Mouse (Mus musculus) hindbrain, embryonic 11.5 days (tissue): ENCODE results near the gene Rhbg. TPM values are rescaled to one million over a fixed set of nuclear protein-coding genes. Genes with fewer than 3 reads are reported as not detected.
A peak's percentile ranks its signal among the peaks of the same experiment; 100 is the strongest.

ENCODE experiments used
- ATAC-seq: fragments of 200-750 bp; cut with Nextera tagmentation; 2 replicates; pipeline ENCODE4 v1.8.0; 2017; ENCODE audit warnings: mild to moderate bottlenecking, moderate TSS enrichment, moderate library complexity; ENCODE audit not compliant: low FRiP score
- DNase-seq: peaks from one replicate; pipeline ENCODE4 v3.0.0-alpha.2; 2015; ENCODE audit warnings: low spot score
- H3K27ac ChIP-seq: fragments of 300-500 bp; sonication (generic); 2 replicates; pipeline ENCODE4 v1.5.1; 2014; ENCODE audit warnings: mild to moderate bottlenecking, low read depth, low read length
- H3K27me3 ChIP-seq: fragments of 300-500 bp; sonication (generic); 2 replicates; pipeline ENCODE4 v1.6.1; 2014; ENCODE audit warnings: mild to moderate bottlenecking, low read length, moderate library complexity, mixed read lengths; ENCODE audit not compliant: control insufficient read depth, insufficient read depth
- H3K36me3 ChIP-seq: fragments of 300-500 bp; sonication (generic); 2 replicates; pipeline ENCODE4 v1.6.1; 2014; ENCODE audit warnings: mild to moderate bottlenecking, low read length, moderate library complexity, mixed read lengths; ENCODE audit not compliant: control insufficient read depth, insufficient read depth
- H3K4me1 ChIP-seq: fragments of 300-500 bp; sonication (generic); replicated peaks from 2 replicates; pipeline ENCODE4 v1.6.1; 2014; ENCODE audit warnings: low read length, mixed read lengths; ENCODE audit not compliant: control insufficient read depth, insufficient read depth
- H3K4me2 ChIP-seq: fragments of 300-500 bp; sonication (generic); replicated peaks from 2 replicates; pipeline ENCODE4 v1.6.1; 2014; ENCODE audit warnings: mild to moderate bottlenecking, low read depth, low read length
- H3K4me3 ChIP-seq: fragments of 300-500 bp; sonication (generic); 2 replicates; pipeline ENCODE4 v1.5.1; 2014; ENCODE audit warnings: low read depth, low read length
- H3K9ac ChIP-seq: fragments of 300-500 bp; sonication (generic); 2 replicates; pipeline ENCODE4 v1.6.1; 2014; ENCODE audit warnings: low read depth, low read length
- H3K9me3 ChIP-seq: fragments of 300-500 bp; sonication (generic); 2 replicates; pipeline ENCODE4 v1.6.1; 2016; ENCODE audit warnings: low read length; ENCODE audit not compliant: control insufficient read depth
- WGBS: fragments of 180-500 bp; shearing (Covaris S2); extraction: QIAGEN DNeasy Blood & Tissue Kit; methylation state at CpG from one replicate; pipeline ENCODE4 v1.1.7; 2014; 5-methylcytosine and 5-hydroxymethylcytosine counted together
- polyA plus RNA-seq: library from polyadenylated mRNA; unstranded; fragments of >200 nt; fragmentation: Nextera tagmentation; extraction: Ambion mirVana; gene quantifications from 2 replicates; pipeline ENCODE4 v1.2.1, GENCODE M21; 2014

Rhbg gene
- polyA plus RNA-seq, 1 experiment from 2014 or later: 0.25 TPM

- no peaks in the 10 kb centered on the region for H3K36me3 ChIP-seq
- H3K27ac ChIP-seq: no peak overlapping the region
- no peak overlapping the region for H3K4me2 ChIP-seq
- no peaks in the 10 kb centered on the region for H3K9me3 ChIP-seq
- peaks cover 5% of the 10 kb centered on the region; the same call in 1 of the 2 replicates for H3K4me1 ChIP-seq
- DNase-seq (no peak), ATAC-seq (no peak)
- peaks cover 4% of the 10 kb centered on the region for H3K27me3 ChIP-seq
- H3K4me3 ChIP-seq: no peak overlapping the region
- WGBS: 75% methylated on average over 9 of the region's 9 CpGs
- no peak overlapping the region for H3K9ac ChIP-seq
Observed at GRCm38 (mm10) chr3:88247666-88248065, 6.8 kb downstream of the Rhbg start.

- H3K36me3 ChIP-seq: no peaks in the 10 kb centered on the region
- H3K27ac ChIP-seq: no peak overlapping the region
- no peaks in the 10 kb centered on the region for H3K9me3 ChIP-seq
- WGBS: 22% methylated on average over 13 of the region's 13 CpGs
- H3K4me1 ChIP-seq: peaks cover 10% of the 10 kb centered on the region
- ATAC-seq: no peak
- peaks cover 13% of the 10 kb centered on the region for H3K27me3 ChIP-seq
- no peak overlapping the region for H3K4me3 ChIP-seq
- DNase-seq: peak; percentile 87
- no peak overlapping the region for H3K9ac ChIP-seq
- H3K4me2 ChIP-seq: no peak overlapping the region
Observed at GRCm38 (mm10) chr3:88245811-88246210, 8.7 kb downstream of the Rhbg start.

- ATAC-seq (no peak), DNase-seq (peak; percentile 83)
- H3K9me3 ChIP-seq: no peaks in the 10 kb centered on the region
- H3K4me3 ChIP-seq: no peak overlapping the region
- no peak overlapping the region for H3K27ac ChIP-seq
- H3K4me1 ChIP-seq: peaks cover 24% of the 10 kb centered on the region
- H3K4me2 ChIP-seq: no peak overlapping the region
- no peak overlapping the region; the same call in 1 of the 2 replicates for H3K9ac ChIP-seq
- H3K27me3 ChIP-seq: peaks cover 24% of the 10 kb centered on the region
- WGBS: 8% methylated on average over 2 of the region's 2 CpGs
- no peaks in the 10 kb centered on the region for H3K36me3 ChIP-seq
Observed at GRCm38 (mm10) chr3:88244071-88244470, 10.4 kb downstream of the Rhbg start.

GRCm38 (mm10) chr3:88242531-88242930, 12.0 kb downstream of the Rhbg start:
- peaks cover 33% of the 10 kb centered on the region for H3K4me1 ChIP-seq
- no peaks in the 10 kb centered on the region for H3K9me3 ChIP-seq
- H3K4me3 ChIP-seq: no peak overlapping the region
- H3K36me3 ChIP-seq: no peaks in the 10 kb centered on the region
- H3K27me3 ChIP-seq: peaks cover 24% of the 10 kb centered on the region
- peak; percentile 94 for DNase-seq
- 2% methylated on average over 13 of the region's 13 CpGs for WGBS
- peak overlapping the region; percentile 95 for H3K27ac ChIP-seq
- ATAC-seq: peak; percentile 36; the same call in 1 of the 2 replicates
- H3K9ac ChIP-seq: peak overlapping the region; percentile 34; the same call in 1 of the 2 replicates
- H3K4me2 ChIP-seq: no peak overlapping the region; the same call in 1 of the 2 replicates

- no peaks in the 10 kb centered on the region for H3K36me3 ChIP-seq
- peak overlapping the region; percentile 95 for H3K27ac ChIP-seq
- ATAC-seq (peak; percentile 69), DNase-seq (peak; percentile 85)
- H3K27me3 ChIP-seq: peaks cover 24% of the 10 kb centered on the region
- peaks cover 35% of the 10 kb centered on the region for H3K4me1 ChIP-seq
- H3K4me3 ChIP-seq: peak overlapping the region; percentile 12
- WGBS: 1% methylated on average over 45 of the region's 48 CpGs
- H3K9me3 ChIP-seq: no peaks in the 10 kb centered on the region
- H3K9ac ChIP-seq: peak overlapping the region; percentile 40
- peak overlapping the region; percentile 28 for H3K4me2 ChIP-seq
Observed at GRCm38 (mm10) chr3:88241045-88241786, 13.3 kb downstream of the Rhbg start.

- no peak for ATAC-seq
- Histone ChIP-seq H3K9me3 (no peaks in the 10 kb centered on the region), H3K27ac (peak overlapping the region; percentile 65), H3K27me3 (peaks cover 22% of the 10 kb centered on the region), H3K4me3 (no peak overlapping the region), H3K4me1 (peaks cover 40% of the 10 kb centered on the region), H3K9ac (0 out of 2 replicates have a peak overlapping the region, but pooled peaks have one; percentile 31), H3K4me2 (no peak overlapping the region), H3K36me3 (no peaks in the 10 kb centered on the region)
- 57% methylated on average over 4 of the region's 4 CpGs for WGBS
- DNase-seq: no peak
Observed at GRCm38 (mm10) chr3:88239446-88239845, 15.1 kb downstream of the Rhbg start.

GRCm38 (mm10) chr3:88238866-88239391, 15.6 kb downstream of the Rhbg start:
- Histone ChIP-seq H3K4me3 (no peak overlapping the region), H3K27me3 (peaks cover 22% of the 10 kb centered on the region), H3K4me1 (peaks cover 40% of the 10 kb centered on the region), H3K9me3 (no peaks in the 10 kb centered on the region), H3K9ac (0 out of 2 replicates have a peak overlapping the region, but pooled peaks have one; percentile 31), H3K4me2 (no peak overlapping the region), H3K36me3 (no peaks in the 10 kb centered on the region), H3K27ac (peak overlapping the region; percentile 65)
- DNase-seq (peak; percentile 35), ATAC-seq (peak; percentile 31)
- WGBS: 34% methylated on average over 8 of the region's 8 CpGs

- no peak overlapping the region for H3K9ac ChIP-seq
- H3K9me3 ChIP-seq: no peaks in the 10 kb centered on the region
- H3K27me3 ChIP-seq: peaks cover 22% of the 10 kb centered on the region
- H3K4me1 ChIP-seq: peaks cover 40% of the 10 kb centered on the region
- no peak overlapping the region for H3K4me2 ChIP-seq
- H3K27ac ChIP-seq: peak overlapping the region; percentile 65
- WGBS: 7% methylated on average over 10 of the region's 10 CpGs
- DNase-seq: peak; percentile 69
- no peak for ATAC-seq
- no peaks in the 10 kb centered on the region for H3K36me3 ChIP-seq
- no peak overlapping the region for H3K4me3 ChIP-seq
Observed at GRCm38 (mm10) chr3:88237556-88238194, 16.8 kb downstream of the Rhbg start.
